Mouse (Mus musculus) lung, embryonic 14.5 days (tissue): ENCODE results near the gene Herc3. TPM values are rescaled to one million over a fixed set of nuclear protein-coding genes. Genes with fewer than 3 reads are reported as not detected.

Experiments used
- ATAC-seq: fragments of 200-750 bp; cut with Nextera tagmentation; 2 replicates; pipeline ENCODE4 v1.8.0; 2017; ENCODE audit warnings: mild to moderate bottlenecking, moderate TSS enrichment, moderate library complexity; ENCODE audit not compliant: insufficient read depth
- DNase-seq: peaks from one replicate; pipeline ENCODE4 v3.0.0-alpha.2; 2015
- H3K27ac ChIP-seq: fragments of 300-500 bp; sonication (generic); 2 replicates; pipeline ENCODE4 v1.5.1; 2014; ENCODE audit warnings: low read depth, mild to moderate bottlenecking, moderate library complexity
- H3K27me3 ChIP-seq: fragments of 300-500 bp; sonication (generic); 2 replicates; pipeline ENCODE4 v1.6.1; 2014; ENCODE audit warnings: low read length, control low read depth; ENCODE audit not compliant: insufficient read depth
- H3K36me3 ChIP-seq: fragments of 300-500 bp; sonication (generic); 2 replicates; pipeline ENCODE4 v1.6.1; 2014; ENCODE audit warnings: control low read depth; ENCODE audit not compliant: insufficient read depth
- H3K4me1 ChIP-seq: fragments of 300-500 bp; sonication (generic); 2 replicates; pipeline ENCODE4 v1.6.1; 2014; ENCODE audit warnings: antibody characterized with exemption, control low read depth; ENCODE audit not compliant: insufficient read depth
- H3K4me2 ChIP-seq: fragments of 300-500 bp; sonication (generic); 2 replicates; pipeline ENCODE4 v1.6.1; 2014; ENCODE audit warnings: mild to moderate bottlenecking
- H3K4me3 ChIP-seq: fragments of 300-500 bp; sonication (generic); 2 replicates; pipeline ENCODE4 v1.5.1; 2014; ENCODE audit warnings: low read depth, low read length
- H3K9ac ChIP-seq: fragments of 300-500 bp; sonication (generic); 2 replicates; pipeline ENCODE4 v1.6.1; 2014
- H3K9me3 ChIP-seq: fragments of 300-500 bp; sonication (generic); 2 replicates; pipeline ENCODE4 v1.6.1; 2016; ENCODE audit warnings: low read depth, low read length, control low read depth
- CTCF ChIP-seq: IDR thresholded peaks from 2 replicates; pipeline ENCODE4 v1.5.1; 2016; ENCODE audit warnings: antibody characterized with exemption, low read depth
- WGBS: fragments of 180-500 bp; shearing (Covaris S2); extraction: QIAGEN DNeasy Blood & Tissue Kit; methylation state at CpG from one replicate; pipeline ENCODE4 v1.1.7; 2014; 5-methylcytosine and 5-hydroxymethylcytosine counted together
- polyA plus RNA-seq: library from polyadenylated mRNA; unstranded; fragments of >200 nt; fragmentation: Nextera tagmentation; extraction: Ambion mirVana; gene quantifications from 2 replicates; pipeline ENCODE4 v1.2.1, GENCODE M21; 2014

Gene Herc3
- polyA plus RNA-seq, 1 experiment from 2014 or later = 9.7 TPM

- Histone ChIP-seq H3K27ac (no peak overlapping the region), H3K4me3 (peak overlapping the region; percentile 73), H3K27me3 (no peaks in the 10 kb centered on the region), H3K9me3 (no peaks in the 10 kb centered on the region), H3K36me3 (no peaks in the 10 kb centered on the region), H3K4me2 (peak overlapping the region; percentile 76), H3K9ac (no peak overlapping the region; the same call in 1 of the 2 replicates), H3K4me1 (no peaks in the 10 kb centered on the region)
- DNase-seq (no peak), ATAC-seq (peak; percentile 11; the same call in 1 of the 2 replicates)
- no peak for TF ChIP-seq CTCF
- WGBS = 15% methylated on average over 7 of the region's 7 CpGs
These were observed 429 bp upstream of the Herc3 start for GRCm38 (mm10) chr6:58830840-58831231.

- H3K4me3 ChIP-seq = peak overlapping the region; percentile 73
- DNase-seq = peak; percentile 51
- H3K9ac ChIP-seq = no peak overlapping the region; the same call in 1 of the 2 replicates
These were observed 1.3 kb downstream of the Herc3 start for GRCm38 (mm10) chr6:58832591-58833018.

GRCm38 (mm10) chr6:58834470-58834869 lies 3.2 kb downstream of the Herc3 start:
- no peak for ATAC-seq
- Histone ChIP-seq H3K27me3 (no peaks in the 10 kb centered on the region), H3K4me3 (no peak overlapping the region), H3K4me1 (no peaks in the 10 kb centered on the region), H3K4me2 (no peak overlapping the region), H3K27ac (no peak overlapping the region), H3K36me3 (no peaks in the 10 kb centered on the region), H3K9me3 (no peaks in the 10 kb centered on the region), H3K9ac (no peak overlapping the region)
- DNase-seq = no peak
- 76% methylated on average over 7 of the region's 7 CpGs for WGBS
- TF ChIP-seq CTCF = no peak

More at GRCm38 (mm10) chr6:58832591-58833018, 1.3 kb downstream of the Herc3 start:
- Histone ChIP-seq H3K9me3 (no peaks in the 10 kb centered on the region), H3K4me1 (no peaks in the 10 kb centered on the region), H3K4me2 (peak overlapping the region; percentile 76), H3K36me3 (no peaks in the 10 kb centered on the region), H3K27me3 (no peaks in the 10 kb centered on the region), H3K27ac (no peak overlapping the region)
- no peak for ATAC-seq
- WGBS = 35% methylated on average over 7 of the region's 7 CpGs
- peak; percentile 26; the same call in 1 of the 2 replicates for TF ChIP-seq CTCF

GRCm38 (mm10) chr6:58835591-58835990 lies 4.3 kb downstream of the Herc3 start:
- Histone ChIP-seq H3K36me3 (no peaks in the 10 kb centered on the region), H3K4me3 (no peak overlapping the region), H3K27ac (no peak overlapping the region), H3K4me1 (no peaks in the 10 kb centered on the region), H3K27me3 (no peaks in the 10 kb centered on the region), H3K9me3 (no peaks in the 10 kb centered on the region), H3K4me2 (no peak overlapping the region), H3K9ac (no peak overlapping the region)
- 60% methylated on average over 1 of the region's 1 CpGs for WGBS
- ATAC-seq = no peak
- DNase-seq = peak; percentile 19
- TF ChIP-seq CTCF = no peak

GRCm38 (mm10) chr6:58836476-58836875 lies 5.2 kb downstream of the Herc3 start:
- Histone ChIP-seq H3K27ac (no peak overlapping the region), H3K4me3 (no peak overlapping the region), H3K27me3 (no peaks in the 10 kb centered on the region), H3K4me1 (no peaks in the 10 kb centered on the region), H3K9ac (no peak overlapping the region), H3K4me2 (no peak overlapping the region), H3K36me3 (no peaks in the 10 kb centered on the region), H3K9me3 (no peaks in the 10 kb centered on the region)
- TF ChIP-seq CTCF = no peak
- no peak for DNase-seq
- WGBS = 78% methylated on average over 2 of the region's 2 CpGs
- no peak for ATAC-seq

- Histone ChIP-seq H3K9me3 (no peaks in the 10 kb centered on the region), H3K9ac (no peak overlapping the region), H3K27ac (no peak overlapping the region), H3K36me3 (no peaks in the 10 kb centered on the region), H3K4me1 (no peaks in the 10 kb centered on the region), H3K27me3 (no peaks in the 10 kb centered on the region), H3K4me2 (no peak overlapping the region), H3K4me3 (no peak overlapping the region)
- no peak for TF ChIP-seq CTCF
- 7% methylated on average over 1 of the region's 1 CpGs for WGBS
- DNase-seq (no peak), ATAC-seq (no peak)
These were observed 6.7 kb downstream of the Herc3 start for GRCm38 (mm10) chr6:58837917-58838316.

- Histone ChIP-seq H3K27ac (no peak overlapping the region), H3K9ac (no peak overlapping the region), H3K36me3 (no peaks in the 10 kb centered on the region), H3K4me1 (no peaks in the 10 kb centered on the region), H3K4me2 (no peak overlapping the region), H3K4me3 (no peak overlapping the region), H3K9me3 (no peaks in the 10 kb centered on the region), H3K27me3 (no peaks in the 10 kb centered on the region)
- DNase-seq = no peak
- WGBS = 34% methylated on average over 2 of the region's 2 CpGs
- ATAC-seq = no peak
- TF ChIP-seq CTCF = no peak
These were observed 9.9 kb downstream of the Herc3 start for GRCm38 (mm10) chr6:58841208-58841607.

- Histone ChIP-seq H3K9me3 (no peaks in the 10 kb centered on the region), H3K9ac (no peak overlapping the region), H3K36me3 (no peaks in the 10 kb centered on the region), H3K4me1 (no peaks in the 10 kb centered on the region), H3K4me2 (no peak overlapping the region), H3K27me3 (no peaks in the 10 kb centered on the region), H3K4me3 (no peak overlapping the region), H3K27ac (no peak overlapping the region)
- WGBS = 52% methylated on average over 2 of the region's 2 CpGs
- DNase-seq (no peak), ATAC-seq (no peak)
- TF ChIP-seq CTCF = no peak
These were observed 10.9 kb downstream of the Herc3 start for GRCm38 (mm10) chr6:58842186-58842585.
